Mouse (Mus musculus): ENCODE results near the gene Phf24. TPM values are rescaled to one million over a fixed set of nuclear protein-coding genes. Genes with fewer than 3 reads are reported as not detected.
"Not testable (repeated sequence)": the region's sequence is repeated elsewhere in the genome, so short reads cannot be mapped to it uniquely, and the experiment has no call there.

Gene Phf24
- total RNA-seq, 2 experiments from 2014 or later = 328 to 359 TPM

- intact Hi-C loops (cut with DNase I) = loop anchor here (2.0 kb wide), 1 partner anchor 88 kb away; no protein-coding TSS in a partner anchor
- DNase-seq (ENCODE audit: low spot score in 2 of 2) = peak; percentile 74 to 85
Measured at GRCm38 (mm10) chr4:42965039-42965719, 48.7 kb downstream of the Phf24 start.

GRCm38 (mm10) chr4:42969304-42969703 lies 52.8 kb downstream of the Phf24 start, which contains the start of gene 1700022I11Rik:
Gene 1700022I11Rik, plus strand, starts transcription at chr4:42969604.
- intact Hi-C loops (cut with DNase I) = no loop called here

GRCm38 (mm10) chr4:42972952-42973351 lies 56.5 kb downstream of the Phf24 start:
- no peak for DNase-seq (ENCODE audit: low spot score in 2 of 2)
- intact Hi-C loops (cut with DNase I) = no loop called here

More at GRCm38 (mm10) chr4:42969304-42969703, 52.8 kb downstream of the Phf24 start, which contains the start of gene 1700022I11Rik:
- DNase-seq (ENCODE audit: low spot score in 2 of 2) = no peak

- DNase-seq (ENCODE audit: low spot score in 2 of 2) = no peak
- intact Hi-C loops (cut with DNase I) = no loop called here
Measured at GRCm38 (mm10) chr4:42973868-42974267, 57.4 kb downstream of the Phf24 start.

- DNase-seq (ENCODE audit: low spot score in 2 of 2) = no peak
- intact Hi-C loops (cut with DNase I) = no loop called here
Measured at GRCm38 (mm10) chr4:42978062-42978461, 61.6 kb downstream of the Phf24 start.

GRCm38 (mm10) chr4:42980467-42980866 lies 64.0 kb downstream of the Phf24 start:
- DNase-seq (ENCODE audit: low spot score in 2 of 2); intact Hi-C loops (cut with DNase I): not testable (repeated sequence)

- DNase-seq (ENCODE audit: low spot score in 2 of 2) = no peak
- intact Hi-C loops (cut with DNase I) = no loop called here
Measured at GRCm38 (mm10) chr4:42988296-42988695, 71.8 kb downstream of the Phf24 start.

Other genes with a start within 250 kb of the Phf24 start
- 1 to 10 TPM; 1.8 to 2.2 TPM for gene 4930578G10Rik, start 181.1 kb upstream of the Phf24 start, total RNA-seq (2021)
- under 1 TPM in 1 of 2 experiments, not detected in 1; 0.94 TPM for gene Ccl19, start 160.1 kb upstream of the Phf24 start, total RNA-seq (2021)
- gene Ccl21a, start 142.7 kb upstream of the Phf24 start, total RNA-seq (2021) = not detected
- under 1 TPM; 0.18 to 0.27 TPM for gene Fam205a1, start 62.8 kb upstream of the Phf24 start, total RNA-seq (2021)
- gene Gm12394, start 59.9 kb upstream of the Phf24 start, total RNA-seq (2021) = 1 to 10 TPM; 2.3 to 2.7 TPM
- 1 to 10 TPM; 1.9 to 2.4 TPM for gene Fam205c, start 42.4 kb upstream of the Phf24 start, total RNA-seq (2021)
- 100 to 1,000 TPM; 225 to 284 TPM for gene Dnajb5, start 33.2 kb downstream of the Phf24 start, total RNA-seq (2021)
- gene 1700022I11Rik, start 52.9 kb downstream of the Phf24 start, total RNA-seq (2021) = not detected
- gene Vcp, start 83.8 kb downstream of the Phf24 start, total RNA-seq (2021) = 100 to 1,000 TPM; 223 to 226 TPM
- 10 to 100 TPM in 1 of 2 experiments, 1 to 10 TPM in 1; 10.0 to 11.3 TPM for gene Fancg, start 93.8 kb downstream of the Phf24 start, total RNA-seq (2021)
- gene Pigo, start 109.2 kb downstream of the Phf24 start, total RNA-seq (2021) = 10 to 100 TPM; 31.4 to 32.3 TPM
- 100 to 1,000 TPM; 107 to 108 TPM for gene Stoml2, start 115.0 kb downstream of the Phf24 start, total RNA-seq (2021)
- 10 to 100 TPM; 29.2 to 37.3 TPM for gene Fam214b, start 129.6 kb downstream of the Phf24 start, total RNA-seq (2021)
- gene Unc13b, start 142.3 kb downstream of the Phf24 start, total RNA-seq (2021) = 10 to 100 TPM; 55.7 to 60.5 TPM

All from left cerebral cortex, postnatal 14 days (tissue).